Mouse (Mus musculus) lung, embryonic 16.5 days (tissue): Measurements from ENCODE around the gene Cenpf. TPM values are rescaled to one million over a fixed set of nuclear protein-coding genes. Genes with fewer than 3 reads are reported as not detected.
A peak's percentile ranks its signal among the peaks of the same experiment; 100 is the strongest.
"Not testable (repeated sequence)": the region's sequence is repeated elsewhere in the genome, so short reads cannot be mapped to it uniquely, and the experiment has no call there.

Experiments
- ATAC-seq: fragments of 200-750 bp; cut with Nextera tagmentation; 2 replicates; pipeline ENCODE4 v1.8.0; 2017; ENCODE audit warnings: low read depth, mild to moderate bottlenecking, moderate library complexity
- H3K27ac ChIP-seq: fragments of 300-500 bp; sonication (generic); 2 replicates; pipeline ENCODE4 v1.5.1; 2014; ENCODE audit warnings: mild to moderate bottlenecking, control low read depth, low read length
- H3K27me3 ChIP-seq: fragments of 300-500 bp; sonication (generic); 2 replicates; pipeline ENCODE4 v1.6.1; 2014; ENCODE audit warnings: low read depth, low read length, mixed read lengths; ENCODE audit not compliant: control insufficient read depth, insufficient read depth
- H3K36me3 ChIP-seq: fragments of 300-500 bp; sonication (generic); 2 replicates; pipeline ENCODE4 v1.6.1; 2014; ENCODE audit warnings: low read length; ENCODE audit not compliant: control insufficient read depth, insufficient read depth
- H3K4me1 ChIP-seq: fragments of 300-500 bp; sonication (generic); replicated peaks from 2 replicates; pipeline ENCODE4 v1.6.1; 2014; ENCODE audit warnings: low read length, mixed read lengths; ENCODE audit not compliant: control insufficient read depth, insufficient read depth
- H3K4me2 ChIP-seq: fragments of 300-500 bp; sonication (generic); 2 replicates; pipeline ENCODE4 v1.6.1; 2014; ENCODE audit warnings: low read depth, low read length, control low read depth
- H3K4me3 ChIP-seq: fragments of 300-500 bp; sonication (generic); 2 replicates; pipeline ENCODE4 v1.5.1; 2014; ENCODE audit warnings: mild to moderate bottlenecking, low read length, control low read depth
- H3K9ac ChIP-seq: fragments of 300-500 bp; sonication (generic); 2 replicates; pipeline ENCODE4 v1.6.1; 2014; ENCODE audit warnings: low read length, control low read depth
- H3K9me3 ChIP-seq: fragments of 300-500 bp; sonication (generic); 2 replicates; pipeline ENCODE4 v1.6.1; 2016; ENCODE audit warnings: low read length; ENCODE audit not compliant: control insufficient read depth
- WGBS: fragments of 180-500 bp; shearing (Covaris S2); extraction: QIAGEN DNeasy Blood & Tissue Kit; methylation state at CpG from one replicate; pipeline ENCODE4 v1.1.7; 2014; 5-methylcytosine and 5-hydroxymethylcytosine counted together
- polyA plus RNA-seq: library from polyadenylated mRNA; unstranded; fragments of >200 nt; fragmentation: Nextera tagmentation; extraction: Ambion mirVana; gene quantifications from 2 replicates; pipeline ENCODE4 v1.2.1, GENCODE M21; 2015

Gene Cenpf
- polyA plus RNA-seq, 1 experiment from 2014 or later: 94.9 TPM

DNA sequence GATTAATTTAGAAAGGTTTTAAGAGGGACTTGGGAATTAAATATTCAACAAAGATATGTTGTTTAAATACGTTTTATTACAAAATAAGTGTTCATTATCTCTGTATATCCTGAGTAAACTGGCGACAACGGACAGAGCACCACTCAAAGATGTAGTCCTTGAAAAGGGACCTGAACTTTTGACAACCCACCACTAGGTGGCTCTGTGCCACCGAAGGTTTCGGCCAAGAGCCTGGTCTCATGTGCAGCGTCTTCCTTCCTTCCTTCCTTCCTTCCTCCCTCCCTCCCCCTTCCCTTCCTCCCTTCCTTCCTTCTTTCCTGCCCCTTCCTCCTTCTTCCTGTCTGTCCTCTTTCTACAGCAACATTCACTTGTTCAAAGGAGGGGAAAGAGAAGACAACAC lies 13.1 kb upstream of the Cenpf start:
- Histone ChIP-seq H3K4me2 (no peak overlapping the region), H3K36me3 (no peaks in the 10 kb centered on the region), H3K9me3 (no peaks in the 10 kb centered on the region), H3K27me3 (no peaks in the 10 kb centered on the region), H3K4me3 (no peak overlapping the region), H3K27ac (no peak overlapping the region), H3K9ac (no peak overlapping the region), H3K4me1 (peaks cover under 1% of the 10 kb centered on the region; the same call in 1 of the 2 replicates)
- under 1% methylated on average over 6 of the region's 6 CpGs for WGBS
- ATAC-seq: peak; percentile 35; the same call in 1 of the 2 replicates

DNA sequence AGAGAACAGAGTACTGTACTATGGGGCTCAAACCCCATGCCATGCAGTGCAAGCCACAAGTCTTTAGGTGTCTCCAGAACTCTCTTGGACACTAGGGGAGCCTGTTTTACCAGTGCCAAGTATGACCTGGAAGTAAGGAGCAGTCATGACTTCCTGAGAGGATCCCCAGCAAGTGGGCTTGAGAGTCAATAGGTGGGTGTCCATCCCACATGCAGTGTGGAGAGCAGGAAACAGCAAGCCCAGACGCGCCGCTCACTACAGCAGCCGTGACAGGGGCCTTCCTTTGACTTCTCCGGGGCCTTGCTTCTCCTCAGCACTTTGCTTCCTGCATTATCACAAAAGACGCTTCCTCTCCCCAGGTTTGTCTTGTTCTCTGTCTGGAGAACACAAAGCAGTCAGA lies 12.3 kb upstream of the Cenpf start:
- Histone ChIP-seq H3K36me3 (no peaks in the 10 kb centered on the region), H3K4me1 (no peaks in the 10 kb centered on the region), H3K27me3 (no peaks in the 10 kb centered on the region), H3K27ac (no peak overlapping the region), H3K9ac (no peak overlapping the region), H3K4me2 (no peak overlapping the region), H3K4me3 (no peak overlapping the region), H3K9me3 (no peaks in the 10 kb centered on the region)
- ATAC-seq: no peak
- 65% methylated on average over 6 of the region's 6 CpGs for WGBS

DNA sequence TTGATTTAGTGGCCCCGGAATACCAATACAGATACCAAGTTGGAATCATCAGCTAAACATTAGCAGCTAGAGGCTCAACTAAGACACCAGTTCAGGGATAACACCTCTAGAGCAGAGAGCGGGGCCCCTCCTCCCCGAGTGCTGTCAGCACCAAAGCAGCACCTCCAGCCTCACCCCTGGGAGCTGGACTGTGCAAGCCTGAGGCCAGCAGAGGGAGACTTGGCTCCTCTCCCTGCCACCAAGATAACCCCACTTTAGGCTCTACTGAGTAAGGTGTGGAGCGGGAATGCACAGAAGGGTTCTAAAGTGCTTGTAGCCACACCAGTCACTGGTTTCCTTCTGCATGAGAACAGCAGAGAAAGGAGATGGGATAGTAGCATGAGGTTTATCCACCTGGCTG lies 10.5 kb upstream of the Cenpf start:
- no peaks in the 10 kb centered on the region for H3K27me3 ChIP-seq
- no peaks in the 10 kb centered on the region for H3K36me3 ChIP-seq
- ATAC-seq: peak; percentile 75
- 39% methylated on average over 4 of the region's 4 CpGs for WGBS
- H3K4me3 ChIP-seq: no peak overlapping the region
- H3K9ac ChIP-seq: no peak overlapping the region
- H3K27ac ChIP-seq: no peak overlapping the region
- no peak overlapping the region for H3K4me2 ChIP-seq
- H3K4me1 ChIP-seq: no peaks in the 10 kb centered on the region
- no peaks in the 10 kb centered on the region for H3K9me3 ChIP-seq

DNA sequence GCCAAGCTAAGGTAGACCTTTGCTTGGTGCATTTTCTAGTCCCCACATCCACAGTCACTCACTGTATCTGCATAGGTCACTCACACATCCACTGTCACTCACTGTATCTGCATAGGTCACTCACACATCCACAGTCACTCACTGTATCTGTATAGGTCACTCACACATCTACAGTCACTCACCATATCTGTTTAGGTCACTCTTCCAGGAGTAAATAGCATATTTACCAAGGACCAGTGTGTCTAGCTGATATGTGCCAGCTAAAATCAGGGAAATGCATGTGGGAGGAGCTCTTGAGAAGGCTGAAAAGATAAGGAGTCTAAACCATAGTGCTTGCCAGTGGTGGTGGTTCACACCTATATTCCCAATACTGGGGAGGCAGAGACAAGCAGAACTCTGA lies 7.4 kb upstream of the Cenpf start:
- H3K27ac ChIP-seq: no peak overlapping the region

GRCm38 (mm10) chr1:189694391-189694790 lies 6.5 kb upstream of the Cenpf start:
- Histone ChIP-seq H3K27me3 (no peaks in the 10 kb centered on the region), H3K4me1 (no peaks in the 10 kb centered on the region), H3K9ac (no peak overlapping the region), H3K9me3 (no peaks in the 10 kb centered on the region), H3K4me3 (no peak overlapping the region), H3K4me2 (no peak overlapping the region), H3K27ac (no peak overlapping the region), H3K36me3 (no peaks in the 10 kb centered on the region)
- WGBS: 89% methylated on average over 2 of the region's 2 CpGs
- ATAC-seq: no peak

More for the DNA sequence above, 7.4 kb upstream of the Cenpf start:
- no peak for ATAC-seq
- no peak overlapping the region for H3K9ac ChIP-seq
- no peaks in the 10 kb centered on the region for H3K36me3 ChIP-seq
- no peaks in the 10 kb centered on the region for H3K27me3 ChIP-seq
- H3K4me1 ChIP-seq: no peaks in the 10 kb centered on the region
- no peak overlapping the region for H3K4me3 ChIP-seq
- H3K9me3 ChIP-seq: no peaks in the 10 kb centered on the region
- H3K4me2 ChIP-seq: no peak overlapping the region

GRCm38 (mm10) chr1:189692442-189692841 lies 4.6 kb upstream of the Cenpf start:
- not testable (repeated sequence) for H3K4me2 ChIP-seq, H3K9ac ChIP-seq, H3K4me3 ChIP-seq, H3K9me3 ChIP-seq, H3K4me1 ChIP-seq, ATAC-seq, H3K27me3 ChIP-seq, H3K27ac ChIP-seq, H3K36me3 ChIP-seq
- 37% methylated on average over 3 of the region's 3 CpGs for WGBS

GRCm38 (mm10) chr1:189689050-189689833 lies 1.4 kb upstream of the Cenpf start:
- Histone ChIP-seq H3K9ac (peak overlapping the region; percentile 64), H3K36me3 (peaks cover 6% of the 10 kb centered on the region), H3K27ac (peak overlapping the region; percentile 48), H3K4me2 (peak overlapping the region; percentile 71), H3K27me3 (no peaks in the 10 kb centered on the region), H3K9me3 (no peaks in the 10 kb centered on the region), H3K4me1 (peaks cover 16% of the 10 kb centered on the region), H3K4me3 (peak overlapping the region; percentile 71)
- 29% methylated on average over 4 of the region's 4 CpGs for WGBS
- no peak for ATAC-seq

DNA sequence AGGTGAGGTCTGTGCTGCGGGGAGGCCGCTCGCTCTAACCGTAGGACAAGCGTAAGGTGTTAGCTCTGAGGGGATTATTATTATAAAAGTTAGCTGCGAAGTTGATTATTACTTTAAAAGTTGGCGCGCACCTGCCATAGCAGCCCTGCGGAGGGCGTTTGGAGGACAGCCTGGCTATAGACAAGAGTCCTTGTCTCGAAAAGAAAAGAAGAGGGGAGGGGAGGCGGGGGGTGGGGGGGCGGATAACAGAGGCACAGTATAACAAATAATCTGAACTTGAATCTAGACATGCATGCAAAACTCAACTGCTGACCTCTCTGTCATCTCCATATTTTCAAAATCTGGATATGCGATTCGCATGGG lies 483 bp upstream of the Cenpf start:
- 0% methylated on average over 15 of the region's 15 CpGs for WGBS
- Histone ChIP-seq H3K36me3 (peaks cover 15% of the 10 kb centered on the region), H3K4me3 (peak overlapping the region; percentile 71), H3K27me3 (no peaks in the 10 kb centered on the region), H3K4me2 (peak overlapping the region; percentile 71), H3K4me1 (peaks cover 16% of the 10 kb centered on the region), H3K9me3 (no peaks in the 10 kb centered on the region), H3K9ac (peak overlapping the region; percentile 64), H3K27ac (0 out of 2 replicates have a peak overlapping the region, but pooled peaks have one; percentile 25)
- peak; percentile 37 for ATAC-seq

DNA sequence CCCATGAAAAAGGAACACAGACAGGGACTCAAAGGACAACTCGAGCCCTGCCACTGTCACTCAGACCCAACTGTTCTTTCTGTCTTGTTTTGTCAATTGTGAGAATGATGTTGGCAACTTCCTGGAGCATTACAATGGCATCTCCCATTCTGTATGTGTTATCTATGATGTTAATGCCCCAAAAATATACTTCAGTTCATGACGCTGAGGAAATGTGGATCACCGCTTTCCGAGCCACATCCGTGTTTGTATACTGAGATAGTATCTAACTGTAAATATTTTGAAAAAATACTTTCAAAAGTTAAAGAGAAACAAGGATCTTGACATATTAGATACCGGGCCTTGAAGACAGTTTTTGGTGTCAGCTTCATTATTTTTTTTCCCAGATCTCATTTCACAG lies 1.9 kb downstream of the Cenpf start:
- Histone ChIP-seq H3K4me2 (peak overlapping the region; percentile 49), H3K27me3 (no peaks in the 10 kb centered on the region), H3K27ac (no peak overlapping the region), H3K36me3 (peaks cover 29% of the 10 kb centered on the region), H3K9me3 (no peaks in the 10 kb centered on the region), H3K4me3 (peak overlapping the region; percentile 25; the same call in 1 of the 2 replicates), H3K4me1 (peaks cover 16% of the 10 kb centered on the region), H3K9ac (peak overlapping the region; percentile 42; the same call in 1 of the 2 replicates)
- ATAC-seq: no peak
- 52% methylated on average over 6 of the region's 6 CpGs for WGBS
